31 mouse cellular contexts compared by ENCODE assay signal in genomic region chr19:20139506-20139905, GRCm38 (mm10).
"Had no signal": no experiment of that assay in that cellular context is flagged by ENCODE, and none has a peak within 500 bp of the region (broad histone marks: within the 10 kb centered on the region; RNA-seq: fewer than 3 reads in every experiment).

No protein-coding gene starts in this region.

- H3K9me3 ChIP-seq: limb, embryonic 10.5 days; limb, embryonic 12.5 days; limb, embryonic 15.5 days; liver, embryonic 12.5 days; liver, embryonic 13.5 days; liver, embryonic 15.5 days; lung, embryonic 15.5 days; megakaryocyte, embryonic 14.5 days; midbrain, embryonic 15.5 days had no signal

- H3K27ac ChIP-seq: limb, embryonic 10.5 days; limb, embryonic 12.5 days; limb, embryonic 13.5 days; limb, embryonic 15.5 days; liver, embryonic 12.5 days; liver, embryonic 13.5 days; liver, embryonic 14.5 days; liver, embryonic 15.5 days; lung, embryonic 15.5 days; macrophage; midbrain, embryonic 10.5 days; midbrain, embryonic 12.5 days; midbrain, embryonic 13.5 days; midbrain, embryonic 15.5 days had no signal

- H3K27me3 ChIP-seq: limb, embryonic 12.5 days; limb, embryonic 13.5 days; limb, embryonic 15.5 days; liver, embryonic 12.5 days; liver, embryonic 13.5 days; liver, embryonic 15.5 days; lung, embryonic 15.5 days; megakaryocyte, embryonic 14.5 days; midbrain, embryonic 12.5 days; midbrain, embryonic 13.5 days; midbrain, embryonic 15.5 days had no signal

- ATAC-seq: liver, embryonic 12.5 days; liver, postnatal 0 days; lung, postnatal 0 days; midbrain, embryonic 13.5 days; midbrain, embryonic 15.5 days; midbrain, embryonic 16.5 days had no signal

- H3K4me1 ChIP-seq: limb, embryonic 10.5 days; limb, embryonic 12.5 days; limb, embryonic 13.5 days; limb, embryonic 15.5 days; liver, embryonic 12.5 days; liver, embryonic 13.5 days; liver, embryonic 15.5 days; lung, embryonic 15.5 days; megakaryocyte, embryonic 14.5 days; midbrain, embryonic 10.5 days; midbrain, embryonic 12.5 days; midbrain, embryonic 13.5 days; midbrain, embryonic 15.5 days had no signal

- H3K36me3 ChIP-seq: limb, embryonic 10.5 days; limb, embryonic 12.5 days; limb, embryonic 13.5 days; limb, embryonic 15.5 days; liver, embryonic 12.5 days; liver, embryonic 13.5 days; liver, embryonic 15.5 days; lung, embryonic 15.5 days; midbrain, embryonic 10.5 days; midbrain, embryonic 12.5 days; midbrain, embryonic 13.5 days; midbrain, embryonic 15.5 days had no signal

- H3K9ac ChIP-seq: limb, embryonic 12.5 days; limb, embryonic 13.5 days; limb, embryonic 15.5 days; liver, embryonic 12.5 days; liver, embryonic 13.5 days; liver, embryonic 14.5 days; liver, embryonic 15.5 days; liver, postnatal 0 days; lung, embryonic 14.5 days; lung, embryonic 15.5 days; midbrain, embryonic 12.5 days; midbrain, embryonic 13.5 days; midbrain, embryonic 15.5 days had no signal

- H3K4me2 ChIP-seq: limb, embryonic 12.5 days; limb, embryonic 13.5 days; limb, embryonic 15.5 days; liver, embryonic 11.5 days; liver, embryonic 12.5 days; liver, embryonic 13.5 days; liver, embryonic 15.5 days; lung, embryonic 14.5 days; lung, embryonic 15.5 days; midbrain, embryonic 11.5 days; midbrain, embryonic 12.5 days; midbrain, embryonic 13.5 days; midbrain, embryonic 15.5 days had no signal

- DNase-seq: left cerebral cortex, postnatal 4 days; liver; liver, embryonic 13.5 days; liver, postnatal 0 days; lung, adult 18-20 months; lung, adult 2 months; lung, embryonic 14.5 days; lung, postnatal 10 days; lung, postnatal 14 days; lung, postnatal 36 days; lung, postnatal 4 days; midbrain, embryonic 14.5 days had no signal

- H3K4me3 ChIP-seq: limb, embryonic 10.5 days; limb, embryonic 12.5 days; limb, embryonic 13.5 days; limb, embryonic 15.5 days; liver, embryonic 12.5 days; liver, embryonic 13.5 days; liver, embryonic 15.5 days; lung, embryonic 15.5 days; megakaryocyte, embryonic 14.5 days; midbrain, embryonic 10.5 days; midbrain, embryonic 12.5 days; midbrain, embryonic 13.5 days; midbrain, embryonic 15.5 days; myocyte had no signal
